Mouse (Mus musculus): ENCODE measurements at regions not wholly inside any gene's neighbourhood (a gene's known extent, or its start where the extent isn't known, plus 50 kb on each side); places are given as distances from the start of the nearest gene placed in this dataset.

DNA sequence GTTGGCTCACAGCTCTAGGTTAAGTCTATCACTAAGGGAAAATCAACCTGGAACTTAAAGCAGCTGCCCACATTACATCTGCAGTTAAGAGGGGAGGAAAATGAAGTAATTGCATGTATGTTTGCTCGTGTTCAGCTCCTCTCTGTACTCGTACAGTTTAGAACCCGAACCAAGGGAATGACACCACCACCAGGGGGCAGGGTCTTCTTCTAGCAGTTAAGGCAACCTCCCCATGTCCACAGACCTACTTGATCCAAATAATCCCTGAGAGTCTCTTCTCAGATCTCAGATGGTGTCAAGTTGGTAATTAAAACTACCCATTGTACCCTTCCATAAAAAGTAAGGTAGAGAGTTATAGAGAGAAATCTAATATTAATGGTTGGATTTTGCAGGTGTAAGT, 111.3 kb upstream of the Card11 start:
- no peaks in the 10 kb centered on the region for H3K36me3 ChIP-seq (ENCODE audit: control insufficient read depth, insufficient read depth, low read length, poor library complexity, severe bottlenecking)
- H3K27me3 ChIP-seq (ENCODE audit: control insufficient read depth, insufficient read depth, low read length, poor library complexity, severe bottlenecking) = no peaks in the 10 kb centered on the region
- peak; percentile 18 for DNase-seq (ENCODE audit: low read depth, low spot score)

DNA sequence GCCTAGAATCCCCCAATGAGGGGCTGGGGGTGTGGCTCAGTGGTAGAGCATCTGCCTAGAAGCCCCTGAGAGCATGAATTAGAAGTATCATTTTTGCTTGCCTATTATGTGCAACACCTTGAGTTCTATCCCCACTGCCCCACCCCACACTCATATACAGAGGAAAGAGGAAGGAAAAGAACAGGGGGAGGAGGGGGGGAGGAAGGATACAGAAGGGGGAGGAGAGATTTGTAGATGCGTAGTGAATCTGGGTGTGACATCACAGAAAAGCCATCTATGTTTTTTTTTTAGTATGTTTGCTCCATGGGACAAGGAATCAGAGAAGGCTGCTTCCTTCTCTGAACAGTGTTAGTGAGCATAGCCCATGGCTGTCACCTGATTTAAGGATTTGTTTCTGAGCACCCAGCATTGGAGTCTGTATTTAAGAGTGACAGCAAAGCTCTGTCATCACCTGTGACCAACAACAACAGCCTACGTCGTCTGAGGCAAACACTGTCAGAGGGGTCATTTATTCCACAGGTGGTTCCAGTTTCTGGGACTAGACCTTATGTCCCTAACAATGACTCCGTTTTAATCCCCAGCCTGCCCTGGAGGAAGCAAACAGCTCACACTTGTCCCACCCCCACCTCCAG, 115.0 kb upstream of the Card11 start:
- no peaks in the 10 kb centered on the region for H3K27me3 ChIP-seq (ENCODE audit: control insufficient read depth, insufficient read depth, low read length, poor library complexity, severe bottlenecking)
- H3K36me3 ChIP-seq (ENCODE audit: control insufficient read depth, insufficient read depth, low read length, poor library complexity, severe bottlenecking) = no peaks in the 10 kb centered on the region
- DNase-seq (ENCODE audit: low read depth, low spot score) = peak; percentile 40

DNA sequence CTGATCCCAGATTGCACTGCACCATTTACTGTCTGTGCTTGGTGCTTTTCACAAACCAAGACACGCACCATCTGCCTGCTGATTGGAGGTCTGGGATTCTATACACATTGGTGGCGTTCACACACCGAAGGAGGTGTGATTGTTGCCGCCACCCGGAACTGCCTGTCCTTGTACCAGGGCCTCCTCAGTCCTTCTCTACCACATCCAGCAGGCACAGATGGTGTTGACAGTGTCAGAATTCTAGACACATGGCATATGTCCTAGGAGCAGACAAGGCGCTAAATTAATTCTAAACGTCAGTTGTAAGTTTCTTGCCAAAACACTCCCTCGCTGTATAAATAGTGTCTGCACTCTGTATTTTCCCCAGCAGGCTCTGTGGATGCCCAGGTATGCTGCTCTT, 115.6 kb upstream of the Card11 start:
- no peak for DNase-seq (ENCODE audit: low read depth, low spot score)
- no peaks in the 10 kb centered on the region for H3K27me3 ChIP-seq (ENCODE audit: control insufficient read depth, insufficient read depth, low read length, poor library complexity, severe bottlenecking)
- H3K36me3 ChIP-seq (ENCODE audit: control insufficient read depth, insufficient read depth, low read length, poor library complexity, severe bottlenecking) = no peaks in the 10 kb centered on the region

- no peak for DNase-seq (ENCODE audit: low read depth, low spot score)
- H3K36me3 ChIP-seq (ENCODE audit: control insufficient read depth, insufficient read depth, low read length, poor library complexity, severe bottlenecking) = no peaks in the 10 kb centered on the region
- no peaks in the 10 kb centered on the region for H3K27me3 ChIP-seq (ENCODE audit: control insufficient read depth, insufficient read depth, low read length, poor library complexity, severe bottlenecking)
These were observed 115.4 kb upstream of the Sdk1 start for GRCm38 (mm10) chr5:141125870-141126269.

DNA sequence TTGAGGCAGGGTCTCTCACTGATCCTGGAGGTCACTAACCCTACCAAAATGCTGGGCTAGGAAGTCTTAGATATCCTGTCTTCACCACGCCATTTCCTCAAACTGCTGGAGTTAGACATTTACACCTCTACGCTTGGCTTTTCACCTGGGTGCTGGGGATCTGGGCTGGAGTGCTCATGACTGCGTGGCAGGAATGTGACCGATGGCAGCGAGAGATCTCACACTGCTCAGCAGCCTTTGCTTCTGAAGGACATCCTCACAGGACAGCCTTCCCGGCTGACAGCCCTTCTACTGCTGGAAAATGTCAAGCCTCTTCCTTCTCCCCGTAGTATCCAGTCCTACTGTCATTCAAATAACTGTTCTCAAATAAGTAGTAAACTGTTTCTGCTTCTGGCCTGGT, 114.8 kb upstream of the Sdk1 start:
- DNase-seq (ENCODE audit: low read depth, low spot score) = no peak
- Histone ChIP-seq H3K27me3 (ENCODE audit: control insufficient read depth, insufficient read depth, low read length, poor library complexity, severe bottlenecking) (no peaks in the 10 kb centered on the region), H3K36me3 (ENCODE audit: control insufficient read depth, insufficient read depth, low read length, poor library complexity, severe bottlenecking) (no peaks in the 10 kb centered on the region)

DNA sequence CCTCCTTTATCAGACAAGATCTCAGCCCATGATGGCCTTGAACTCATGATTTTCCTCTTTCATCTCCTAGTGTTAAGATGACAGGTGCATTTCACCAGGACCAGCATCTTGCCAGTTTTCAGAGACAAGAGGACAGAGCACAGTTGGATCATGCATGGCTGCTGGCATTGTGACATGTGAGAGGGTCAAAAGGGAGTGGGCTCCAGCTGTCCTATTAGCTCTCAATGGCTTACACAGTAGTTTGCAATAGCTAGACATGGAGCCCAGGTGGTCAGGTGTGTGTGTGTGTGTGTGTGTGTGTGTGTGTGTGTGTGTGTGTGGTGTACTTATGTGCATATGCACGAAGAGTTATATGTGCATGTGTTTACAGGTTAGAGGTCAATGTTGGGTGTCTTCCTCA, 110.3 kb upstream of the Sdk1 start:
- H3K27me3 ChIP-seq (ENCODE audit: control insufficient read depth, insufficient read depth, low read length, poor library complexity, severe bottlenecking) = no peaks in the 10 kb centered on the region
- no peak for DNase-seq (ENCODE audit: low read depth, low spot score)
- H3K36me3 ChIP-seq (ENCODE audit: control insufficient read depth, insufficient read depth, low read length, poor library complexity, severe bottlenecking) = no peaks in the 10 kb centered on the region

- H3K27me3 ChIP-seq (ENCODE audit: control insufficient read depth, insufficient read depth, low read length, poor library complexity, severe bottlenecking) = no peaks in the 10 kb centered on the region
- no peaks in the 10 kb centered on the region for H3K36me3 ChIP-seq (ENCODE audit: control insufficient read depth, insufficient read depth, low read length, poor library complexity, severe bottlenecking)
- no peak for DNase-seq (ENCODE audit: low read depth, low spot score)
These were observed 109.4 kb upstream of the Sdk1 start for GRCm38 (mm10) chr5:141131906-141132305.

GRCm38 (mm10) chr5:141136239-141136638, 105.1 kb upstream of the Sdk1 start:
- H3K27me3 ChIP-seq (ENCODE audit: control insufficient read depth, insufficient read depth, low read length, poor library complexity, severe bottlenecking) = no peaks in the 10 kb centered on the region
- no peaks in the 10 kb centered on the region for H3K36me3 ChIP-seq (ENCODE audit: control insufficient read depth, insufficient read depth, low read length, poor library complexity, severe bottlenecking)
- no peak for DNase-seq (ENCODE audit: low read depth, low spot score)

- DNase-seq (ENCODE audit: low read depth, low spot score) = no peak
- no peaks in the 10 kb centered on the region for H3K27me3 ChIP-seq (ENCODE audit: control insufficient read depth, insufficient read depth, low read length, poor library complexity, severe bottlenecking)
These were observed 103.6 kb upstream of the Sdk1 start for GRCm38 (mm10) chr5:141137716-141138115.

GRCm38 (mm10) chr5:141138771-141139360, 102.4 kb upstream of the Sdk1 start:
- Histone ChIP-seq H3K27me3 (ENCODE audit: control insufficient read depth, insufficient read depth, low read length, poor library complexity, severe bottlenecking) (no peaks in the 10 kb centered on the region), H3K36me3 (ENCODE audit: control insufficient read depth, insufficient read depth, low read length, poor library complexity, severe bottlenecking) (no peaks in the 10 kb centered on the region)
- no peak for DNase-seq (ENCODE audit: low read depth, low spot score)

More at GRCm38 (mm10) chr5:141137716-141138115, 103.6 kb upstream of the Sdk1 start:
- no peaks in the 10 kb centered on the region for H3K36me3 ChIP-seq (ENCODE audit: control insufficient read depth, insufficient read depth, low read length, poor library complexity, severe bottlenecking)

- Histone ChIP-seq H3K27me3 (ENCODE audit: control insufficient read depth, insufficient read depth, low read length, poor library complexity, severe bottlenecking) (no peaks in the 10 kb centered on the region), H3K36me3 (ENCODE audit: control insufficient read depth, insufficient read depth, low read length, poor library complexity, severe bottlenecking) (no peaks in the 10 kb centered on the region)
- no peak for DNase-seq (ENCODE audit: low read depth, low spot score)
These were observed 101.9 kb upstream of the Sdk1 start for GRCm38 (mm10) chr5:141139361-141139912.

- no peaks in the 10 kb centered on the region for H3K36me3 ChIP-seq (ENCODE audit: control insufficient read depth, insufficient read depth, low read length, poor library complexity, severe bottlenecking)
- no peak for DNase-seq (ENCODE audit: low read depth, low spot score)
- no peaks in the 10 kb centered on the region for H3K27me3 ChIP-seq (ENCODE audit: control insufficient read depth, insufficient read depth, low read length, poor library complexity, severe bottlenecking)
These were observed 80.9 kb upstream of the Sdk1 start for GRCm38 (mm10) chr5:141160391-141160790.

- H3K27me3 ChIP-seq (ENCODE audit: control insufficient read depth, insufficient read depth, low read length, poor library complexity, severe bottlenecking) = no peaks in the 10 kb centered on the region
- no peaks in the 10 kb centered on the region for H3K36me3 ChIP-seq (ENCODE audit: control insufficient read depth, insufficient read depth, low read length, poor library complexity, severe bottlenecking)
- no peak for DNase-seq (ENCODE audit: low read depth, low spot score)
These were observed 80.3 kb upstream of the Sdk1 start for GRCm38 (mm10) chr5:141160956-141161355.

GRCm38 (mm10) chr5:141182442-141182841, 58.8 kb upstream of the Sdk1 start:
- H3K36me3 ChIP-seq (ENCODE audit: control insufficient read depth, insufficient read depth, low read length, poor library complexity, severe bottlenecking) = no peaks in the 10 kb centered on the region
- H3K27me3 ChIP-seq (ENCODE audit: control insufficient read depth, insufficient read depth, low read length, poor library complexity, severe bottlenecking) = no peaks in the 10 kb centered on the region
- no peak for DNase-seq (ENCODE audit: low read depth, low spot score)

DNA sequence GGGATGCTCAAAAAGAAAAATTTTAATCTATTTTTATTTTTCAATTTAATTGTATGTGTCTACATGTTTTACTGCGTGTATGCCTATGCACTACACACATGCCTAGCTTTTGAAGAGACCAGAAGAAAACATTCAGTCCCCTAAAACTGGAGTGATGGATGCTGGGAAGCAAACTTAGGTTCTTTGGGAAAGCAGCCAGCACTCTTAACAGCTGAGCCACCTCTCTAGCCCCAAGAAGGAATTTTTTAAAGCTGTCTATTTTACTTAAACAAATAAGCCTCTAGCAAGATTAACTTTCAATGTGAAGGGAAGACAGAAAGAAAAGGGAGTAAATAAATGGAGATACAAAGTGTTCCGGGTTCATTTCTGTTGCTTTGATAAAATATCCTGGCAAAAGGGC, 52.3 kb upstream of the Sdk1 start:
- Histone ChIP-seq H3K27me3 (ENCODE audit: control insufficient read depth, insufficient read depth, low read length, poor library complexity, severe bottlenecking) (no peaks in the 10 kb centered on the region), H3K36me3 (ENCODE audit: control insufficient read depth, insufficient read depth, low read length, poor library complexity, severe bottlenecking) (no peaks in the 10 kb centered on the region)
- DNase-seq (ENCODE audit: low read depth, low spot score) = no peak

All from splenic B cell, adult 2 months (primary cell).